Mouse (Mus musculus) kidney, adult 2 months (tissue): ENCODE results near the gene Dop1b. TPM values are rescaled to one million over a fixed set of nuclear protein-coding genes. Genes with fewer than 3 reads are reported as not detected.
A peak's percentile ranks its signal among the peaks of the same experiment; 100 is the strongest.

Source experiments
- DNase-seq: peaks from one replicate; pipeline ENCODE4 v3.0.0; 2021
- H3K27ac ChIP-seq: fragments of 200-500 bp; 2 replicates; pipeline ENCODE4 v1.5.1; 2012; ENCODE audit warnings: low read depth, low read length, control low read depth, inconsistent platforms; ENCODE audit not compliant: insufficient read depth
- H3K27me3 ChIP-seq: fragments of 200-500 bp; replicated peaks from 2 replicates; pipeline ENCODE4 v1.6.1; 2012; ENCODE audit warnings: mild to moderate bottlenecking, moderate library complexity, low read length, inconsistent platforms; ENCODE audit not compliant: control insufficient read depth, insufficient read depth
- H3K36me3 ChIP-seq: fragments of 200-500 bp; 2 replicates; pipeline ENCODE4 v1.6.1; 2012; ENCODE audit warnings: mild to moderate bottlenecking, moderate library complexity, low read length, inconsistent platforms; ENCODE audit not compliant: control insufficient read depth, insufficient read depth
- H3K4me1 ChIP-seq: fragments of 200-500 bp; 2 replicates; pipeline ENCODE4 v1.6.1; 2011; ENCODE audit warnings: low read length; ENCODE audit not compliant: control insufficient read depth, insufficient read depth
- H3K4me3 ChIP-seq: fragments of 200-500 bp; 2 replicates; pipeline ENCODE4 v1.5.1; 2011; ENCODE audit warnings: mild to moderate bottlenecking, low read depth, low read length, control low read depth; ENCODE audit not compliant: insufficient read depth
- CTCF ChIP-seq: fragments of 200-500 bp; conservative IDR thresholded peaks from 2 replicates; pipeline ENCODE4 v1.5.1; 2011; ENCODE audit warnings: low read depth, mild to moderate bottlenecking, control low read depth, low read length, moderate library complexity, mixed read lengths; ENCODE audit not compliant: insufficient read depth, insufficient read length
- POLR2A ChIP-seq: fragments of 200-500 bp; IDR thresholded peaks from one replicate; pipeline ENCODE4 v1.6.1; 2011; ENCODE audit warnings: low read depth, low read length, control low read depth
- WGBS: fragments of 180-500 bp; shearing (Covaris S2); methylation state at CpG from one replicate; pipeline ENCODE4 v1.1.7; 2018; 5-methylcytosine and 5-hydroxymethylcytosine counted together
- polyA plus RNA-seq: library from polyadenylated mRNA; depleted of rRNA; stranded (reverse); fragments of >200 nt; gene quantifications from 2 replicates; pipeline ENCODE4 v1.2.3, GENCODE M21; 2012; rRNA removed

Gene Dop1b
- polyA plus RNA-seq, 1 experiment, result 23.8 TPM

- peak within 1 kb of the TSS; percentile 61 for H3K27ac ChIP-seq
- peak within 1 kb of the TSS; percentile 98 for H3K4me3 ChIP-seq
- DNase-seq, result peak; percentile 100
- TF ChIP-seq CTCF (no peak), POLR2A (peak; percentile 61)
- H3K36me3 ChIP-seq, result no peaks in the 10 kb centered on the region
- WGBS, result 11% methylated on average over 55 of the region's 55 CpGs
- H3K27me3 ChIP-seq, result no peaks in the 10 kb centered on the region
- H3K4me1 ChIP-seq, result 0 out of 2 replicates have a peak, but pooled peaks cover 2% of the 10 kb centered on the region
Observed at GRCm38 (mm10) chr16:93831627-93832395, 120.1 kb downstream of the Dop1b start, which contains the start of gene Morc3. Gene Morc3 (plus strand): TSS chr16:93832121.

- under 1% methylated on average over 64 of the region's 69 CpGs for WGBS
- no peak for TF ChIP-seq CTCF
- no peak for TF ChIP-seq POLR2A
- H3K27ac ChIP-seq, result peak overlapping the region; percentile 61
- H3K36me3 ChIP-seq, result no peaks in the 10 kb centered on the region
- peak; percentile 72 for DNase-seq
- H3K27me3 ChIP-seq, result no peaks in the 10 kb centered on the region
- 0 out of 2 replicates have a peak, but pooled peaks cover 2% of the 10 kb centered on the region for H3K4me1 ChIP-seq
- H3K4me3 ChIP-seq, result peak overlapping the region; percentile 98
Observed at GRCm38 (mm10) chr16:93832451-93833276, 121.0 kb downstream of the Dop1b start.

- no peak for DNase-seq
- TF ChIP-seq POLR2A (no peak), CTCF (no peak)
- WGBS, result 94% methylated on average over 6 of the region's 6 CpGs
- Histone ChIP-seq H3K27ac (no peak overlapping the region), H3K4me3 (no peak overlapping the region), H3K27me3 (no peaks in the 10 kb centered on the region), H3K4me1 (0 out of 2 replicates have a peak, but pooled peaks cover 2% of the 10 kb centered on the region), H3K36me3 (no peaks in the 10 kb centered on the region)
Observed at GRCm38 (mm10) chr16:93833551-93833950, 121.8 kb downstream of the Dop1b start.

GRCm38 (mm10) chr16:93834076-93834475, 122.4 kb downstream of the Dop1b start:
- H3K36me3 ChIP-seq, result no peaks in the 10 kb centered on the region
- TF ChIP-seq POLR2A (no peak), CTCF (no peak)
- no peaks in the 10 kb centered on the region for H3K27me3 ChIP-seq
- DNase-seq, result no peak
- H3K4me1 ChIP-seq, result 0 out of 2 replicates have a peak, but pooled peaks cover 2% of the 10 kb centered on the region
- no peak overlapping the region for H3K27ac ChIP-seq
- WGBS, result 82% methylated on average over 2 of the region's 2 CpGs
- H3K4me3 ChIP-seq, result no peak overlapping the region

- H3K4me3 ChIP-seq, result no peak overlapping the region
- 92% methylated on average over 1 of the region's 1 CpGs for WGBS
- H3K27ac ChIP-seq, result no peak overlapping the region
- no peak for DNase-seq
- H3K4me1 ChIP-seq, result 0 out of 2 replicates have a peak, but pooled peaks cover under 1% of the 10 kb centered on the region
- TF ChIP-seq CTCF (no peak), POLR2A (no peak)
- H3K27me3 ChIP-seq, result no peaks in the 10 kb centered on the region
- no peaks in the 10 kb centered on the region for H3K36me3 ChIP-seq
Observed at GRCm38 (mm10) chr16:93839049-93839448, 127.3 kb downstream of the Dop1b start.

GRCm38 (mm10) chr16:93850527-93850926, 138.8 kb downstream of the Dop1b start:
- Histone ChIP-seq H3K4me3 (no peak overlapping the region), H3K27me3 (no peaks in the 10 kb centered on the region), H3K4me1 (no peaks in the 10 kb centered on the region), H3K27ac (no peak overlapping the region), H3K36me3 (peaks cover 10% of the 10 kb centered on the region)
- WGBS, result 94% methylated on average over 3 of the region's 3 CpGs
- no peak for DNase-seq
- TF ChIP-seq POLR2A (no peak), CTCF (no peak)

- no peak for DNase-seq
- TF ChIP-seq CTCF (no peak), POLR2A (no peak)
- H3K36me3 ChIP-seq, result peaks cover 7% of the 10 kb centered on the region
- WGBS, result 78% methylated on average over 4 of the region's 4 CpGs
- no peaks in the 10 kb centered on the region for H3K4me1 ChIP-seq
- no peaks in the 10 kb centered on the region for H3K27me3 ChIP-seq
- H3K27ac ChIP-seq, result no peak overlapping the region
- H3K4me3 ChIP-seq, result no peak overlapping the region
Observed at GRCm38 (mm10) chr16:93859967-93860366, 148.3 kb downstream of the Dop1b start.

Other genes with a start within 250 kb of the Dop1b start
- gene Setd4, start 107.8 kb upstream of the Dop1b start, polyA plus RNA-seq, result 6.8 and 8.2 TPM in 2 replicates
- 691 and 847 TPM in 2 replicates for gene Cbr1, start 106.1 kb upstream of the Dop1b start, polyA plus RNA-seq
- not detected in 2 replicates for gene Gm5678, start 83.8 kb upstream of the Dop1b start, polyA plus RNA-seq
- gene Cbr3, start 28.7 kb upstream of the Dop1b start, polyA plus RNA-seq, result 4.9 and 5.0 TPM in 2 replicates
- 5.3 and 6.4 TPM in 2 replicates for gene Morc3, start 120.2 kb downstream of the Dop1b start, polyA plus RNA-seq
- 1.6 and 2.0 TPM in 2 replicates for gene Chaf1b, start 172.0 kb downstream of the Dop1b start, polyA plus RNA-seq